Mouse (Mus musculus) forebrain, embryonic 16.5 days (tissue): ENCODE results near the gene Srsf1. TPM values are rescaled to one million over a fixed set of nuclear protein-coding genes. Genes with fewer than 3 reads are reported as not detected.
A peak's percentile ranks its signal among the peaks of the same experiment; 100 is the strongest.

ENCODE experiments used
- ATAC-seq: fragments of 200-750 bp; cut with Nextera tagmentation; 2 replicates; pipeline ENCODE4 v1.8.0; 2017; ENCODE audit warnings: mild to moderate bottlenecking, moderate library complexity
- H3K27ac ChIP-seq: fragments of 300-500 bp; sonication (generic); 2 replicates; pipeline ENCODE4 v1.5.1; 2014; ENCODE audit warnings: low read length, control low read depth
- H3K27me3 ChIP-seq: fragments of 300-500 bp; sonication (generic); replicated peaks from 2 replicates; pipeline ENCODE4 v1.6.1; 2014; ENCODE audit warnings: low read length; ENCODE audit not compliant: control insufficient read depth, insufficient read depth
- H3K36me3 ChIP-seq: fragments of 300-500 bp; sonication (generic); 2 replicates; pipeline ENCODE4 v1.6.1; 2014; ENCODE audit not compliant: control insufficient read depth, insufficient read depth
- H3K4me1 ChIP-seq: fragments of 300-500 bp; sonication (generic); replicated peaks from 2 replicates; pipeline ENCODE4 v1.6.1; 2014; ENCODE audit warnings: low read length; ENCODE audit not compliant: control insufficient read depth, insufficient read depth
- H3K4me2 ChIP-seq: fragments of 300-500 bp; sonication (generic); 2 replicates; pipeline ENCODE4 v1.6.1; 2014; ENCODE audit warnings: mild to moderate bottlenecking, low read length, control low read depth
- H3K4me3 ChIP-seq: fragments of 300-500 bp; sonication (generic); replicated peaks from 2 replicates; pipeline ENCODE4 v1.5.1; 2014; ENCODE audit warnings: mild to moderate bottlenecking, low read length, control low read depth
- H3K9ac ChIP-seq: fragments of 300-500 bp; sonication (generic); replicated peaks from 2 replicates; pipeline ENCODE4 v1.6.1; 2014; ENCODE audit warnings: low read depth, low read length, control low read depth
- H3K9me3 ChIP-seq: fragments of 300-500 bp; sonication (generic); 2 replicates; pipeline ENCODE4 v1.6.1; 2016; ENCODE audit warnings: low read length; ENCODE audit not compliant: control insufficient read depth
- WGBS: fragments of 180-500 bp; shearing (Covaris S2); extraction: QIAGEN DNeasy Blood & Tissue Kit; methylation state at CpG from one replicate; pipeline ENCODE4 v1.1.7; 2014; 5-methylcytosine and 5-hydroxymethylcytosine counted together
- polyA plus RNA-seq: library from polyadenylated mRNA; unstranded; fragments of >200 nt; fragmentation: Nextera tagmentation; extraction: Ambion mirVana; gene quantifications from 2 replicates; pipeline ENCODE4 v1.2.1, GENCODE M21; 2015

Gene Srsf1
- polyA plus RNA-seq, 1 experiment from 2014 or later: 290 TPM

DNA sequence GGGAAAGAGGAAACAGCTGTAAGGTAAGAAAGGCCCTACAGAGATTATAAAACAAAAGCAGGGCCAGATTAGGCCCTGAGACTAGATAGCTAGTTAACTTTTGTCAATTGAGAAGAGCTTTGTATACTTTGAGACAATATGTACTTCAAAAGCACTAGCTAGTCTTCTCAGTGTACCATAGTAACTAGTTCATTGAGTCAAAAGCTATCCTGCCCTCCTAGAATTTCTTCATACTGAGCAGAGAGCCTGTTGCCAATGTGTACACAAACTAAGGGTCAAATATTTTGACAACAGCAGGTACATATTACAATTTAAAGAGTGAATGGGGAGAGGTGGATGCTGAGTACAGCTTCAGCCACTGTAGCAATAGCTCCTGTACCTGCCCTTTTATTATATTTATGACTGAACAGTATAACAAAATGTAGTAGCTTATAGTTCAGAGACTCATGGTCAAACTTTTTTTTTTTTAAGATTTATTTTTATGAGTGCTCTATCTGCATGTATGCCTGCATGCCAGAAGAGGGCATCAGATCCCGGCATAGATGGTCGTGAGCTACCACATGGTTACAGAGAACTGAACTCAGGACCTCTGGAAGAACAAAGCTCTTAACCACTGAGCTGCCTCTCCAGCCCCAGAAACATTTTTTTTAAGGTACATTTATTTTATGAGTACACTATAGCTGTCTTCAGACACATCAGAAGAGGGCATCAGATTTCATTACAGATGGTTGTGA lies 14.9 kb downstream of the Srsf1 start:
- Histone ChIP-seq H3K4me1 (peaks cover under 1% of the 10 kb centered on the region), H3K9me3 (no peaks in the 10 kb centered on the region), H3K27me3 (no peaks in the 10 kb centered on the region), H3K4me2 (no peak overlapping the region), H3K27ac (no peak overlapping the region), H3K9ac (no peak overlapping the region), H3K4me3 (no peak overlapping the region), H3K36me3 (no peaks in the 10 kb centered on the region)
- 70% methylated on average over 2 of the region's 2 CpGs for WGBS
- no peak for ATAC-seq

DNA sequence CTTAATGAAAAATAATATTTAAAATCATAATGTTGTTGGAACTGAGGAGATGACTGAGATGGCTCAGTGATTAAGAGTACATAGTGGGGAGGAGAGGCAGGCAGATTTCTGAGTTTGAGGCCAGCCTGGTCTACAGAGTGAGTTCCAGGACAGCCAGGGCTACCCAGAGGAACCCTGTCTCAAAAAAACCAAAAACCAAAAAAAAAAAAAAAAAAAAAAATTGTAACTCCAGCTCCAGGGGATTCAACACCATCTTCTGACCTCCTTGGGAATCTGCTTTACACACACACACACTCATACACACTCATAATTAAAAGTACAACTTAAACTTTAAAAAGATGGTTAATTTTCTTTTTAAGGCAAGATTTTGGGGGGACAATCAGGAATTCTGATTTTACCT lies 18.6 kb downstream of the Srsf1 start:
- no peaks in the 10 kb centered on the region for H3K9me3 ChIP-seq
- no peak overlapping the region for H3K27ac ChIP-seq
- no peak overlapping the region for H3K4me3 ChIP-seq
- ATAC-seq: no peak
- no peak overlapping the region for H3K4me2 ChIP-seq
- no peaks in the 10 kb centered on the region for H3K27me3 ChIP-seq
- peaks cover 16% of the 10 kb centered on the region for H3K4me1 ChIP-seq
- H3K9ac ChIP-seq: no peak overlapping the region
- H3K36me3 ChIP-seq: no peaks in the 10 kb centered on the region

DNA sequence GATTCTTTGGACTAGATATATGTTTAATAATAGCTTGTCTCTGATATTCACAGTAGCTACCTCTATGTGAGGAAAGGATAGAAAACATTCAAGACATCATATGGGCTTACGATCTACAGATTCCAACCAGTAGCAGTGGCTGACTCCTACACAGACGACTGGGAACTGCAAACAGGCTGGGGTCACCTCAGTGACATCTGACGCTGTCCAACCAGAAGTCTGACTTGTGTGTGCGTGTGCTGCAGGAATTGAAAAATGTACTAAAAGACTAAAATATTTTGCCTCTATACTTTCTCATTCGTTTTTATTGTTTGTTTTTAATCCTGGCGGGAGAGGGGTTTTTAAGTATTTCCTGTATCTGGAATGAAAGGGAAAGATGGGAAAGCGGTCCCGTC lies 20.0 kb downstream of the Srsf1 start:
- peak overlapping the region; percentile 99 for H3K9ac ChIP-seq
- H3K27me3 ChIP-seq: no peaks in the 10 kb centered on the region
- ATAC-seq: 0 out of 2 replicates have a peak, but pooled peaks have one; percentile 16
- peak overlapping the region; percentile 96 for H3K27ac ChIP-seq
- 3% methylated on average over 8 of the region's 8 CpGs for WGBS
- peak overlapping the region; percentile 98 for H3K4me3 ChIP-seq
- peaks cover 30% of the 10 kb centered on the region for H3K4me1 ChIP-seq
- peak overlapping the region; percentile 74 for H3K4me2 ChIP-seq
- H3K9me3 ChIP-seq: no peaks in the 10 kb centered on the region
- no peaks in the 10 kb centered on the region for H3K36me3 ChIP-seq

DNA sequence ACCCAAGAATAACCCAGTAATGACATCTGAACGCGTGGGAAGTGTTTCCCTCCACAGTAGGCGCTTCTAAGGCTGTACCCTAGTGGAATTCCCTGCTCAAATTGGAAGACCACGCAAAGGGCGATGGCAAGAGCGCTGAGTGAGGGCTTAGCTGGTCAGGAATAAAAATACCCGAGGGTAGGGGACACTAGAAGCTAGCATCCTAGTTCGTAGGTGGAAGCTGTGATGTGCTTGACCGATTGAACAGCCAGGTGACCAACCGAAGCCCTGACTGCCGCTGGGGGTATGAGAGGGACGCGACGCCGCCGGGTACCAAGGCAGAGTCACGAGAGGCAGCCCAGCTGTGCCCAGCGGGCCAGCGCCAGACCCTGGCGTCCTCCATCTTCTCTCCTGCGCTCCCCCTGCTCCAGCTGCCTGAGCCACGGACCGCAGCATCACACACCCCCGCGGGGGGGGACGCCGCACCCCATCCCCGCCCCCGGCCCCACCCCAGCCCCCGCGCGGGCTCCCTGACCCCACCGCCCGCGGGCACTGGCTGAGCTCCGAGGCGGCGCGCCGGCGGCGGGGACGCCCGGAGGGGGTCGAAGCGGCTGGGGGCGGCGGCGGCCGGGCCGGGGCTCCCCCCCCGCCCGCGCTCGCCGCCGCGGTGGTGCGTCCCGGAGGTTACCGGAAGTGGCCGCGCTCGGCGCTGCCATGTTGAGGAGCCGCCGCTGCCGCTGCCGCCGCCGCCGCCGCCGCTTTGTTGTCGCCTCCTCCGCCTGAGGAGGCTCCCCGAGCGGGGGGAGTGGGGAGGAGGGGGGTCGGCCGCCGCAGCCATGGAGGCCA lies 20.6 kb downstream of the Srsf1 start, which contains the start of gene Vezf1:
Gene Vezf1, plus strand, starts transcription at position 694 of the 825 bp plus-strand sequence.
- peak within 1 kb of the TSS; percentile 99 for H3K9ac ChIP-seq
- under 1% methylated on average over 26 of the region's 81 CpGs for WGBS
- peak; percentile 89 for ATAC-seq
- no peaks in the 10 kb centered on the region for H3K9me3 ChIP-seq
- H3K36me3 ChIP-seq: no peaks in the 10 kb centered on the region
- peaks cover 33% of the 10 kb centered on the region for H3K4me1 ChIP-seq
- H3K27ac ChIP-seq: peak within 1 kb of the TSS; percentile 96
- H3K4me2 ChIP-seq: peak within 1 kb of the TSS; percentile 94
- H3K4me3 ChIP-seq: peak within 1 kb of the TSS; percentile 98
- H3K27me3 ChIP-seq: no peaks in the 10 kb centered on the region

DNA sequence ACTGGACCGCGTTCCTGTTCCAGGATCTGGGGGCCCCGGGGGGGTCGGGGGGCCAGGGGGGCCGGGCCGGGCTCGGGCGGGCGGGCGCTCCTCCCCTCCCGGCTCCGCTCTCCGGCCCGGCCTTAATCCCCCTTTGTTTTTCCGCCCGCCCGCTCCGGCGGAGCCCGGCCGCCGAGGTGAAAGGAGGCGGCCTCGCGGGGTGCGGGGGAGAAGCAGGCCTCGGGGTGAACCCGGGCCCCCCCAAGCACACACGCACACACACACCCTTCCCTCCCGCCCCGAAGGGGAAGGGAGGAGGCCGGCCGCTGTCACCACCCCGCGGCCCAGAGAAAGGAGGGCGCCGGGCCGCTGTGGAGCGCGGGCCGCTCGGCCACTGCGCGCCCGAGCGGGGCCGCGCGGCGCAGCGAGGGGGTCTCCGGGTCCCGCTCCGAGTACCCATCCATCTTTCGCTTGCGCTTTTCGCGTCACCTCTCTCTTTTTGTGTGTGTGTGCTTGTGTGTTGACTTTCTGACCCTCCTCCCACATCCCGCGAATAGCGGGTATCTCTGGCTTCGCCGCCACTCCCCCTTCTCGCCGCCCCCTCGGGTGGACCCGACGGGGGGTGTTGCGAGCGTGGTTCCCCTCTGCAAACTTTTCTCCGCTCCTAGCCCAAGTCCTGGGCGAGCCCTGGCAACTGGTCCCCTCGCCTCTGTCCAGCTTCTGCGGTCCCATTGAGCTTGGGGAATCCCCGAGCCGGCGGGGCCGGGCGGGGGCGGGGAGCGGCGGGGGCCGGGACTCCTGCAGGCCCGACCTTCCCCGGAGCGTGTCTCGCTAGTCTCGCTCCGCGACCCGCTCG lies 21.5 kb downstream of the Srsf1 start:
- H3K36me3 ChIP-seq: 0 out of 2 replicates have a peak, but pooled peaks cover 3% of the 10 kb centered on the region
- peak overlapping the region; percentile 94 for H3K4me2 ChIP-seq
- under 1% methylated on average over 74 of the region's 92 CpGs for WGBS
- peaks cover 40% of the 10 kb centered on the region for H3K4me1 ChIP-seq
- peak overlapping the region; percentile 96 for H3K27ac ChIP-seq
- H3K4me3 ChIP-seq: peak overlapping the region; percentile 98
- H3K27me3 ChIP-seq: no peaks in the 10 kb centered on the region
- H3K9ac ChIP-seq: peak overlapping the region; percentile 99
- no peaks in the 10 kb centered on the region for H3K9me3 ChIP-seq
- ATAC-seq: peak; percentile 55

DNA sequence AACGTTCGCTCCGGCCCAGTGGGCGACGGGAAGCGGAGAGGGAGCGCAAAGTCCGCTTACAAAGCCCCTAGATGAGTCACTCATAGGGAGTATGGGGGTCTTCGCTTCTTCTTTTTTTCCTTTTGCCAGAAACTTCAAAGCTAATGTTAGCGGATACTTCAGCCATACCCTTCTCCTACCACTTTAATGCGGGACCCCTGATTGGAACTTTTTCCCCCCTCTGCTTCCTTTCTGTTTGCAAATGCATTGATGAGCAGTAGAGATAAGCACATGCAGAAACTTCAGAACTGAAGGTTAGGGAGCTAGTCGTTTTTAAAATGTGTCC lies 22.0 kb downstream of the Srsf1 start:
- no peaks in the 10 kb centered on the region for H3K27me3 ChIP-seq
- ATAC-seq: no peak
- H3K9me3 ChIP-seq: no peaks in the 10 kb centered on the region
- peak overlapping the region; percentile 99 for H3K9ac ChIP-seq
- 0 out of 2 replicates have a peak, but pooled peaks cover 4% of the 10 kb centered on the region for H3K36me3 ChIP-seq
- WGBS: 0% methylated on average over 12 of the region's 12 CpGs
- peak overlapping the region; percentile 94 for H3K4me2 ChIP-seq
- peak overlapping the region; percentile 96 for H3K27ac ChIP-seq
- H3K4me1 ChIP-seq: peaks cover 42% of the 10 kb centered on the region
- H3K4me3 ChIP-seq: peak overlapping the region; percentile 98

DNA sequence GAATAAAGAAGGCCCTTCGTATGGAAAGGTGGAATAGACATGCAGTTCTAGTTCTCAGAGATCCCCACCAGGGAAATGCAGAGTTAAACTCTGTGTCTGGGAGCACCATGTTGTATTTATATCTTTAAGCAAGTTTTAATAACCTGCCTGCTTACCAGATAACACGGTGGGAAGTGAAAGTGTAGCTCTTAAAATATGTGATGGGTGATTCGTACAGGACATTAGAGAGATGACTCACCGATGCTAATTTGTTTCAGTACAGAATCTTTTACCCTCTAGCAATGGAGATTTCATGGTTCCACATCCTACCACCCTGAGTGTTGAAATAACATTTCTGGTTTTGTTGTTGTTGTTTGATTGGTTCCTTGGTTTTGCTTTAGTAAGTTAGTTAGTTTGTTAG lies 23.2 kb downstream of the Srsf1 start:
- Histone ChIP-seq H3K4me3 (peak overlapping the region; percentile 98), H3K27ac (no peak overlapping the region), H3K36me3 (0 out of 2 replicates have a peak, but pooled peaks cover 4% of the 10 kb centered on the region), H3K4me2 (peak overlapping the region; percentile 94), H3K27me3 (no peaks in the 10 kb centered on the region), H3K9me3 (no peaks in the 10 kb centered on the region), H3K9ac (peak overlapping the region; percentile 34), H3K4me1 (peaks cover 48% of the 10 kb centered on the region)
- ATAC-seq: no peak
- WGBS: 26% methylated on average over 4 of the region's 4 CpGs

DNA sequence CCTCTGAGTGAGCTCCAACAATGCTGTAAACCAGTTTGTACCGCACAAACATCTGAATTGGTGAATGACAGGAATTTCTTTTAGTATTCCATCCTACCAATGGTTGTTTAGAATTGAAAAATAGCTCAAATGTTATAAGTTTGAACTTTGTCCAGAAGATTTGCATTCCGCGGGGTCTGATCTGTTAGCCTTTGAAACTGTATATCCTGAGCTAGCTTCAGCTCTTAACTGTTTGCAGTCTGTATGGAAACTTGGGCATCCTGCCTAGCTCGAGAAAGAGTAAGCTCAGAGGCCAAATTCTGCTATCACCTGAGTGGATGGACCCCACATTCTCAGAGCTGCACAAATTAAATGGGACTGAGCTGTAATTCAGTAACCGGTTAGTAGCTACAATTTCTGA lies 23.9 kb downstream of the Srsf1 start:
- 0 out of 2 replicates have a peak overlapping the region, but pooled peaks have one; percentile 1 for H3K9ac ChIP-seq
- 0 out of 2 replicates have a peak, but pooled peaks cover 6% of the 10 kb centered on the region for H3K36me3 ChIP-seq
- 23% methylated on average over 5 of the region's 5 CpGs for WGBS
- H3K9me3 ChIP-seq: no peaks in the 10 kb centered on the region
- H3K4me2 ChIP-seq: peak overlapping the region; percentile 94
- no peak overlapping the region for H3K27ac ChIP-seq
- ATAC-seq: no peak
- H3K27me3 ChIP-seq: no peaks in the 10 kb centered on the region
- peak overlapping the region; percentile 98; the same call in 1 of the 2 replicates for H3K4me3 ChIP-seq
- H3K4me1 ChIP-seq: peaks cover 48% of the 10 kb centered on the region
